Mouse (Mus musculus) midbrain, embryonic 16.5 days (tissue): ENCODE data around the gene Arhgef10l. TPM values are rescaled to one million over a fixed set of nuclear protein-coding genes. Genes with fewer than 3 reads are reported as not detected.

Source experiments
- ATAC-seq: fragments of 200-750 bp; cut with Nextera tagmentation; 2 replicates; pipeline ENCODE4 v1.8.0; 2017; ENCODE audit warnings: moderate TSS enrichment
- H3K27ac ChIP-seq: fragments of 300-500 bp; sonication (generic); 2 replicates; pipeline ENCODE4 v1.5.1; 2014; ENCODE audit warnings: mild to moderate bottlenecking, low read length, mixed read lengths
- H3K27me3 ChIP-seq: fragments of 300-500 bp; sonication (generic); 2 replicates; pipeline ENCODE4 v1.6.1; 2014; ENCODE audit warnings: low read depth, low read length, mixed read lengths; ENCODE audit not compliant: control insufficient read depth, insufficient read depth
- H3K36me3 ChIP-seq: fragments of 300-500 bp; sonication (generic); 2 replicates; pipeline ENCODE4 v1.6.1; 2014; ENCODE audit warnings: mild to moderate bottlenecking, low read length, moderate library complexity, mixed read lengths; ENCODE audit not compliant: control insufficient read depth, insufficient read depth
- H3K4me1 ChIP-seq: fragments of 300-500 bp; sonication (generic); 2 replicates; pipeline ENCODE4 v1.6.1; 2014; ENCODE audit warnings: mild to moderate bottlenecking, low read length, mixed read lengths; ENCODE audit not compliant: control insufficient read depth, insufficient read depth
- H3K4me2 ChIP-seq: fragments of 300-500 bp; sonication (generic); 2 replicates; pipeline ENCODE4 v1.6.1; 2014; ENCODE audit warnings: mild to moderate bottlenecking, low read length, mixed read lengths
- H3K4me3 ChIP-seq: fragments of 300-500 bp; sonication (generic); 2 replicates; pipeline ENCODE4 v1.5.1; 2014; ENCODE audit warnings: low read depth, mild to moderate bottlenecking, low read length, moderate library complexity, mixed read lengths
- H3K9ac ChIP-seq: fragments of 300-500 bp; sonication (generic); 2 replicates; pipeline ENCODE4 v1.6.1; 2014; ENCODE audit warnings: low read depth, low read length, mixed read lengths
- H3K9me3 ChIP-seq: fragments of 300-500 bp; sonication (generic); replicated peaks from 2 replicates; pipeline ENCODE4 v1.6.1; 2014; ENCODE audit warnings: mild to moderate bottlenecking, low read length, mixed read lengths; ENCODE audit not compliant: control insufficient read depth, poor library complexity, severe bottlenecking
- WGBS: fragments of 180-500 bp; shearing (Covaris S2); extraction: QIAGEN DNeasy Blood & Tissue Kit; methylation state at CpG from one replicate; pipeline ENCODE4 v1.1.7; 2014; 5-methylcytosine and 5-hydroxymethylcytosine counted together
- polyA plus RNA-seq: library from polyadenylated mRNA; unstranded; fragments of >200 nt; fragmentation: Nextera tagmentation; extraction: Ambion mirVana; gene quantifications from 2 replicates; pipeline ENCODE4 v1.2.1, GENCODE M21; 2015

The Arhgef10l gene
- polyA plus RNA-seq, 1 experiment from 2014 or later = 24.5 TPM

DNA sequence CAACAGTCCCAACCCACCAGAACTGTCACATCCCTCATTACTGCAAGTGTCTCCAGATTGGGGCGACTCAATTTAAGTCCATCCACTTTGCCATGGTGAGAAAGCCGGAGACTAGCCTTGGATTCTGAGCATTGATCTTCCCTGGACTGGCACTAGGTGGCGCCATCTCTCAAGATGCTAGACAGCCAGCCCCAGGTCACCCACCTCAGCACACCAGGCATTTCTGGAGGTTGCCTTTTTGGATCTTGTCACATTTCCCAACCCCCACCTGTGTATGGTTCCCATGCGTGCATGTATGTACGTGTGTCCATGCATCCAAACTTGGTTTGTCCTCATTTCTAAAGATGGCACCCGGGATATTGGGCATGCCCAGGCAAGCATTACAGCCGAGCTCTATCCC lies 110.5 kb downstream of the Arhgef10l start:
- Histone ChIP-seq H3K27ac (no peak overlapping the region), H3K4me2 (no peak overlapping the region), H3K27me3 (no peaks in the 10 kb centered on the region), H3K4me1 (no peaks in the 10 kb centered on the region), H3K9me3 (no peaks in the 10 kb centered on the region), H3K9ac (no peak overlapping the region), H3K4me3 (no peak overlapping the region), H3K36me3 (peaks cover 28% of the 10 kb centered on the region)
- WGBS = 54% methylated on average over 7 of the region's 7 CpGs
- peak; percentile 26; the same call in 1 of the 2 replicates for ATAC-seq

DNA sequence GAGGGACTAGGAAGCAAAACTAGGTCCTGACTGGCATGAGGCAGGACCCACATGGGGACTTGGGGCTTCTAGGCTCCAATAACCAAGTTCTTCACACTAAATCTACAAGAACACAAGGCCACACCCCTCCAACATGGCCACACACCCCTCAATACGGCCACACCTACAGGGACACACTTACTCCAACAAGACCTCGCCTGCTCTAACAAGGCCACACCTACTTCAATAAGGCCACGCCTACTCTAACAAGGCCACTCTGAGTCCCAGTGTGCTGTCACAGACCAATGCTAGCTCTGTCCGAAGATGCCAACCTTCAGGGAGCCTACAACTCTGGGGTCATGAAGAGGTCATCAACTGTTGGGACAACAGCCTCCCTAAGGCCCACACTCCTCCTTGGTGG lies 111.3 kb downstream of the Arhgef10l start:
- no peak overlapping the region for H3K9ac ChIP-seq
- no peak overlapping the region for H3K27ac ChIP-seq
- no peaks in the 10 kb centered on the region for H3K9me3 ChIP-seq
- no peak overlapping the region for H3K4me2 ChIP-seq
- H3K4me1 ChIP-seq = no peaks in the 10 kb centered on the region
- no peak for ATAC-seq
- no peaks in the 10 kb centered on the region for H3K27me3 ChIP-seq
- H3K4me3 ChIP-seq = no peak overlapping the region
- 90% methylated on average over 4 of the region's 4 CpGs for WGBS
- peaks cover 30% of the 10 kb centered on the region for H3K36me3 ChIP-seq

DNA sequence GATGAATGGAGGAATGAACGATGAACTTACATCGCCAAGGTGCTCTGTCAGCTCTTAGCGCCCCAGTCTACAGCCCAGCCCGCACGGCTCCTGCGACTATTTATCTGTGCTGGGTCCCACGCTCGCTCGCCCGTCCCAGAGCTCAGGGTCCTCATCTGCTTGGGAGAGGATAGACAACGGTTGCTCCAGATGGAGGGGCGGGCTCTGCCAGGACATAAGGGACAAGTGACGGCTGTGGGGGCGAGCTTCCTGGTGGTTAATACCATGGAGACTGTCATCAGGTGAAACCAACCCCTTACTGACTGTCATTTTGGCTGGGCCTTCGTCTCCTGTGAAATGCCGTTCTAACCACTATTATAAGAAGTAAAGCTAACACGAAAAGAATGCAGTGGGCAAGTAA lies 114.0 kb downstream of the Arhgef10l start:
- no peak overlapping the region for H3K27ac ChIP-seq
- H3K9me3 ChIP-seq = no peaks in the 10 kb centered on the region
- no peak for ATAC-seq
- no peak overlapping the region for H3K4me2 ChIP-seq
- H3K4me1 ChIP-seq = no peaks in the 10 kb centered on the region
- no peaks in the 10 kb centered on the region for H3K27me3 ChIP-seq
- WGBS = 93% methylated on average over 17 of the region's 17 CpGs
- H3K36me3 ChIP-seq = peaks cover 28% of the 10 kb centered on the region
- H3K4me3 ChIP-seq = no peak overlapping the region
- H3K9ac ChIP-seq = no peak overlapping the region

DNA sequence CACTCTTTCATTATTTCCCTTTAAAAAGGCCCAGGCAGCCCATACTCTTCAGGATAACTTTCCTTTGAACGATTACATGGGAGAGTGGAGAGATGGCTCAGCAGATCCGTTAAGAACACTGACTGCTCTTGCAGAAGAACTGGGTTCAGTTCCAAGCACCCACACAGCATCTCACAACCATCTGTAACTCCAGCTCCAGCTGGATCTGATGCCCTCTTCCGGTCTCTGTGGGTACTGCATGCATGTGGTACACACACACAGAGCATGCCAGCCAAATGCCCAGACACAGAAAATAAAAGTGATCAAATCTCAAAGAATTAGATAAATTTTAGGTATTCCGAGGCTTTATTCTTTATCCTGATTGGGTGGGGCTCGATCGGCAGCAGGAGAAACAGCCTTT lies 115.1 kb downstream of the Arhgef10l start:
- peaks cover 28% of the 10 kb centered on the region for H3K36me3 ChIP-seq
- 95% methylated on average over 6 of the region's 6 CpGs for WGBS

DNA sequence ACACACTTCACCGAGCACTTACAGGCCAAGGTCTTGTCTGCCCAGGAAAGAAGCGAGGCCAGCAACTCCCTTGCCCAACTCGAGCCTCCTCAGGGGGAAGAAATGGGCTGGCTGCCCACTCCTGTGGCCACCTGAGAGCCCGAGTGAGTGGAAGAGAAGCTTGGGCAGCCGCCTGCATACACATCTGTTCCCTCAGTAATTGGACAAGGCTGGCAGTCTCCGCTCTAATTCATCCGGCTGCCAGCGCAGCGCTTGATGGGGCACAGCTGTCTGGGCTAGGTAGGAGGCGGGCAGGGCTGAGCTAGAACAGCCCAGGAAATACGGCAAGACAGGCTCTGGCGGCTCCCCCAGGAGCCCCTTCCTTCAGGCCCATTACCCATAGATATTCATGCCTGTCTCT lies 115.8 kb downstream of the Arhgef10l start:
- Histone ChIP-seq H3K27me3 (no peaks in the 10 kb centered on the region), H3K4me3 (no peak overlapping the region), H3K4me1 (no peaks in the 10 kb centered on the region), H3K4me2 (no peak overlapping the region), H3K36me3 (peaks cover 28% of the 10 kb centered on the region), H3K9me3 (no peaks in the 10 kb centered on the region), H3K9ac (no peak overlapping the region), H3K27ac (0 out of 2 replicates have a peak overlapping the region, but pooled peaks have one; percentile 11)
- 74% methylated on average over 12 of the region's 12 CpGs for WGBS
- peak; percentile 49; the same call in 1 of the 2 replicates for ATAC-seq

More for the DNA sequence above, 115.1 kb downstream of the Arhgef10l start:
- no peak overlapping the region for H3K4me3 ChIP-seq
- no peak for ATAC-seq
- no peaks in the 10 kb centered on the region for H3K4me1 ChIP-seq
- no peak overlapping the region for H3K4me2 ChIP-seq
- no peak overlapping the region for H3K27ac ChIP-seq
- no peaks in the 10 kb centered on the region for H3K9me3 ChIP-seq
- H3K9ac ChIP-seq = no peak overlapping the region
- H3K27me3 ChIP-seq = no peaks in the 10 kb centered on the region

DNA sequence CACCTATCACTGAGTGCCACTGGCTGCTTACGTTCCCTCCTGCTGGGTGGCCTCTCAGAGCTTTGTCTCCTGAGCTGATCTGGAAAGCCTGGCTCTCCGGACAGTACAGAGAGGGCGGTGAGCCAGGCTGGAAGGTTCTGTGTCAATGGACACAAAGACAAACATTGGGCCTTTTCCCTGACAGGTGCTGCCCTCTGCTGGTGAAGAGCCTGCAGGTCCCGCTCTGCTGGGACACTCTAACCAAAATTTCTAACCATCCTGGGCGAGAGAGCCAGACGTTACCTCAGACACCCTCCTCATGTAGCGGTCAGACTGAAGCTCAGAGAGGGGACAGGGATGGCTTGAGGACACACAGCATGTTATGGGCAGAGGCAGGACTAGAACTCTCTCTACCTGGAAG lies 118.3 kb downstream of the Arhgef10l start:
- Histone ChIP-seq H3K4me1 (no peaks in the 10 kb centered on the region), H3K27ac (no peak overlapping the region), H3K9me3 (no peaks in the 10 kb centered on the region), H3K27me3 (no peaks in the 10 kb centered on the region), H3K36me3 (peaks cover 37% of the 10 kb centered on the region), H3K4me3 (no peak overlapping the region), H3K4me2 (no peak overlapping the region), H3K9ac (no peak overlapping the region)
- 22% methylated on average over 7 of the region's 7 CpGs for WGBS
- ATAC-seq = peak; percentile 34

DNA sequence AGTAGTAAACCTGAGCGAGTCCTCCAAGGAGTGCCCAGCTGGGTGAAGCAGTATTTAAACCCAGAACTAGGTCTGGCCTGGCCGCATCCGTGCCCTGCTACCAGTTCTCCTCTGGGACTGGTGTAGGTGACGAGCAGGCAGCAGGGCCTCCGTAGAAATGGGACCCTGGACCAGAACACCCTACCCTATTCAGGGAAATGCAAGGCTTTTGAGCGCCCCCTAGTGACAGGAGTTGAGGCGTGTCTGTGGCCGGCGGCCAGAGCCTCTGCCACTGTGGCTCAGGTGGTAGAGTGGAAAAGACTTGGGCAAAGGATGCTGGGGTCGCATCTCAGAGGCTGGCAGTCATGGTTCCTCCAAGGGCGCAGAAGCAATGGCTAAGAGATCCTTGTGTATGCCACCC lies 126.7 kb downstream of the Arhgef10l start:
- WGBS = 30% methylated on average over 11 of the region's 11 CpGs

DNA sequence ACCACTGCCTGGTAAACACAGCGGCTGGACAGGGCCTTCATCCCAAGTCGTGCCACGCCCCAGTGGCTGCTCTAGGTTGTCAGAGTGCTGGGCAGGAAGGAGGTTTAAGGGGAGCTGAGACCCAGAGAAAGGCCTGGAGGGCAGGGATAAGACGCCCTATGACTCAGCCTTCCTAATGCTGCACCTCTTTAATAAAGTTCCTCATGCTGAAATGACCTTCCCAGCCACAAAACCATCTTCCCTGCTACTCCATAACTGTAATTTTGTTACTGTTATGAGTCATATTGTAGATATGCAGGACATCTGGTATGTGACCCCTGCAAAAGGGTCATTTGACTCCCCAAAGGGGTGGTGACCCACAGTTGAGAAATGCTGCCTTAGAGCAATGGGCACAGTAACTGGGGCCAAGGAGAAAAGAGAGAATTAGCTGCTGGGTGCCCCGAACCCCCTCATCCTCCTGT lies 128.2 kb downstream of the Arhgef10l start:
- H3K27ac ChIP-seq = no peak overlapping the region
- H3K27me3 ChIP-seq = no peaks in the 10 kb centered on the region
- H3K4me3 ChIP-seq = no peak overlapping the region
- peaks cover 7% of the 10 kb centered on the region for H3K36me3 ChIP-seq
- WGBS = 76% methylated on average over 5 of the region's 5 CpGs
- no peaks in the 10 kb centered on the region for H3K9me3 ChIP-seq
- H3K4me2 ChIP-seq = no peak overlapping the region
- H3K4me1 ChIP-seq = peaks cover 10% of the 10 kb centered on the region
- H3K9ac ChIP-seq = no peak overlapping the region
- no peak for ATAC-seq

More for the DNA sequence above, 126.7 kb downstream of the Arhgef10l start:
- Histone ChIP-seq H3K4me1 (peaks cover 4% of the 10 kb centered on the region; the same call in 1 of the 2 replicates), H3K9ac (no peak overlapping the region), H3K27me3 (no peaks in the 10 kb centered on the region), H3K4me3 (no peak overlapping the region), H3K27ac (no peak overlapping the region), H3K9me3 (no peaks in the 10 kb centered on the region), H3K4me2 (no peak overlapping the region), H3K36me3 (peaks cover 18% of the 10 kb centered on the region)
- no peak for ATAC-seq

DNA sequence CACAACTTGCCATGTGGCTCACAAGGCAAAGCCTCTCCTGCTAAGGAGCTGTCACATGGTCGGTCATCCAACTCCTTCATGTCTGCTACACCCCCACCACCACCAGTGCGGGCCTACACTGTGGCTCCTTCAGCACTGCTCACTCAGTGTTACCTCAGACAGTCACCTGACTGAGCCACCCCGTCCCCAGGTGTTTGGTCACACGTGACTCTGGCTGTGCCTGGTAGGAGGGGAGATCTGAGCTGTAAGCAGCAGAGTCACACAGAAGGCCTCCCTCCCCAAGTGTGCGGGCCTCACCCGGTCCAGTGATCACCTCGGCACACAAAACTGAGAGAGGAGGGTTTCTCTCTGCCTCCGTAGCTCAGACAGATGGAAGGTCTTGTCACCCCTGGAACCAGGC lies 130.5 kb downstream of the Arhgef10l start:
- 88% methylated on average over 8 of the region's 8 CpGs for WGBS
- no peak for ATAC-seq
- no peak overlapping the region for H3K27ac ChIP-seq

More for the DNA sequence above, 130.5 kb downstream of the Arhgef10l start:
- Histone ChIP-seq H3K9me3 (no peaks in the 10 kb centered on the region), H3K4me1 (peaks cover 19% of the 10 kb centered on the region), H3K4me2 (no peak overlapping the region), H3K36me3 (peaks cover 4% of the 10 kb centered on the region), H3K27me3 (no peaks in the 10 kb centered on the region), H3K9ac (no peak overlapping the region), H3K4me3 (no peak overlapping the region)
